Mouse (Mus musculus): Measurements from ENCODE around the gene Unc5cl.

DNA sequence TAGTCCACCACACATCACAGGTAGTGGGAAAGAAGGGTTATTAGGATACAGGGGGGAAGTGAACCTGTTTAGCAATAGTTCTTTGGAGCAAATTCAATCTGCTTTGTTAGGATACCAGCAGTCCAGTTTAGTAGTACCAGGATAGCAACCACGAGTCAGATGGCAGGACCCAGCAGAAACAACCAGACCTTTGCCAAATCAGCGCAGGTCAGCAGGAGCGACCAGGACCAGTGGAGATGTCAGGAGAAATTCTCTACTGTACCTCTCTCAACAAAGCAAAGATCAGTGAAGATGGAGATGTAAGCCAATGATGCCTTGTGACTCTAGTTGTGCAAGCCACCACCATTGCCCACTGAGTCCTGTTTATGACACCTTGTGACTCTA is 97.8 kb downstream of the Unc5cl start:
- TF ChIP-seq POLR2A (IDR thresholded peaks at IDR 0.05; ENCODE audit: insufficient read length, low read depth) (no peak), CEBPB (IDR thresholded peaks at IDR 0.05; ENCODE audit: insufficient read depth, poor library complexity, severe bottlenecking) (no peak), E2F4 (IDR thresholded peaks at IDR 0.05; ENCODE audit: insufficient read depth) (no peak), TCF12 (IDR thresholded peaks at IDR 0.05; ENCODE audit: insufficient read depth, poor library complexity, severe bottlenecking) (no peak), USF1 (IDR thresholded peaks at IDR 0.05; ENCODE audit: low read depth) (no peak), SRF (IDR thresholded peaks at IDR 0.05; ENCODE audit: control insufficient read depth, insufficient read length, low read depth) (no peak), MAX (IDR thresholded peaks at IDR 0.05; ENCODE audit: low read depth) (no peak), POLR2AphosphoS2 (IDR thresholded peaks at IDR 0.05; ENCODE audit: insufficient read length, low read depth) (no peak), MYOG (IDR thresholded peaks at IDR 0.05; ENCODE audit: control insufficient read depth in 1 of 3, insufficient read depth in 1 of 3, insufficient read length in 2 of 3, low read depth in 2 of 3) (no peak)

Data from myocyte (in vitro differentiated cells).